Mouse (Mus musculus) liver, embryonic 16.5 days (tissue): ENCODE results near the gene Ubr4. TPM values are rescaled to one million over a fixed set of nuclear protein-coding genes. Genes with fewer than 3 reads are reported as not detected.

Source experiments
- ATAC-seq: fragments of 200-750 bp; cut with Nextera tagmentation; 2 replicates; pipeline ENCODE4 v1.8.0; 2017; ENCODE audit warnings: low read depth, mild to moderate bottlenecking, moderate number of reproducible peaks, moderate library complexity
- H3K27ac ChIP-seq: fragments of 300-500 bp; sonication (generic); 2 replicates; pipeline ENCODE4 v1.5.1; 2014; ENCODE audit warnings: mild to moderate bottlenecking, low read length
- H3K27me3 ChIP-seq: fragments of 300-500 bp; sonication (generic); 2 replicates; pipeline ENCODE4 v1.6.1; 2014; ENCODE audit warnings: low read depth, low read length, mixed read lengths; ENCODE audit not compliant: control insufficient read depth, insufficient read depth
- H3K36me3 ChIP-seq: fragments of 300-500 bp; sonication (generic); 2 replicates; pipeline ENCODE4 v1.6.1; 2014; ENCODE audit warnings: mild to moderate bottlenecking; ENCODE audit not compliant: control insufficient read depth, insufficient read depth
- H3K4me1 ChIP-seq: fragments of 300-500 bp; sonication (generic); 2 replicates; pipeline ENCODE4 v1.6.1; 2014; ENCODE audit warnings: low read depth, low read length, mixed read lengths; ENCODE audit not compliant: control insufficient read depth
- H3K4me2 ChIP-seq: fragments of 300-500 bp; sonication (generic); 2 replicates; pipeline ENCODE4 v1.6.1; 2014; ENCODE audit warnings: low read depth, low read length, mixed read lengths
- H3K4me3 ChIP-seq: fragments of 300-500 bp; sonication (generic); 2 replicates; pipeline ENCODE4 v1.5.1; 2014; ENCODE audit warnings: low read depth, mild to moderate bottlenecking, low read length
- H3K9ac ChIP-seq: fragments of 300-500 bp; sonication (generic); 2 replicates; pipeline ENCODE4 v1.6.1; 2014; ENCODE audit warnings: low read depth, low read length
- H3K9me3 ChIP-seq: fragments of 300-500 bp; sonication (generic); replicated peaks from 2 replicates; pipeline ENCODE4 v1.6.1; 2016; ENCODE audit warnings: low read length; ENCODE audit not compliant: control insufficient read depth
- WGBS: fragments of 180-500 bp; shearing (Covaris S2); extraction: QIAGEN DNeasy Blood & Tissue Kit; methylation state at CpG from one replicate; pipeline ENCODE4 v1.1.7; 2014; ENCODE audit not compliant: insufficient replicate concordance; 5-methylcytosine and 5-hydroxymethylcytosine counted together
- polyA plus RNA-seq: library from polyadenylated mRNA; unstranded; fragments of >200 nt; fragmentation: Nextera tagmentation; extraction: Ambion mirVana; gene quantifications from 2 replicates; pipeline ENCODE4 v1.2.1, GENCODE M21; 2015

Gene Ubr4
- polyA plus RNA-seq, 1 experiment from 2014 or later = 42.9 TPM

- peak; percentile 74 for ATAC-seq
- Histone ChIP-seq H3K9me3 (no peaks in the 10 kb centered on the region), H3K9ac (no peak overlapping the region), H3K27ac (peak overlapping the region; percentile 53), H3K4me1 (peaks cover 6% of the 10 kb centered on the region), H3K4me3 (no peak overlapping the region), H3K4me2 (no peak overlapping the region), H3K27me3 (no peaks in the 10 kb centered on the region), H3K36me3 (peaks cover 83% of the 10 kb centered on the region)
- WGBS = 78% methylated on average over 5 of the region's 5 CpGs
Observed at GRCm38 (mm10) chr4:139400487-139400886, 48.1 kb downstream of the Ubr4 start.

GRCm38 (mm10) chr4:139403214-139403613 is 50.8 kb downstream of the Ubr4 start:
- no peak overlapping the region for H3K4me3 ChIP-seq
- no peak overlapping the region for H3K4me2 ChIP-seq
- H3K9ac ChIP-seq = no peak overlapping the region
- H3K4me1 ChIP-seq = peaks cover 6% of the 10 kb centered on the region
- H3K9me3 ChIP-seq = no peaks in the 10 kb centered on the region
- WGBS = 80% methylated on average over 14 of the region's 14 CpGs
- peaks cover 87% of the 10 kb centered on the region for H3K36me3 ChIP-seq
- no peak for ATAC-seq
- H3K27ac ChIP-seq = no peak overlapping the region
- H3K27me3 ChIP-seq = no peaks in the 10 kb centered on the region

- H3K36me3 ChIP-seq = peaks cover 96% of the 10 kb centered on the region
- no peak overlapping the region for H3K9ac ChIP-seq
- no peak overlapping the region for H3K4me3 ChIP-seq
- H3K9me3 ChIP-seq = no peaks in the 10 kb centered on the region
- 88% methylated on average over 3 of the region's 3 CpGs for WGBS
- no peak for ATAC-seq
- no peaks in the 10 kb centered on the region for H3K4me1 ChIP-seq
- H3K27ac ChIP-seq = no peak overlapping the region
- H3K4me2 ChIP-seq = no peak overlapping the region
- H3K27me3 ChIP-seq = no peaks in the 10 kb centered on the region
Observed at GRCm38 (mm10) chr4:139411351-139411750, 58.9 kb downstream of the Ubr4 start.

- Histone ChIP-seq H3K27me3 (no peaks in the 10 kb centered on the region), H3K9ac (no peak overlapping the region), H3K27ac (no peak overlapping the region), H3K36me3 (peaks cover 93% of the 10 kb centered on the region), H3K4me2 (no peak overlapping the region), H3K4me1 (no peaks in the 10 kb centered on the region), H3K9me3 (no peaks in the 10 kb centered on the region), H3K4me3 (no peak overlapping the region)
- no peak for ATAC-seq
- WGBS = 50% methylated on average over 1 of the region's 1 CpGs
Observed at GRCm38 (mm10) chr4:139417868-139418267, 65.5 kb downstream of the Ubr4 start.

GRCm38 (mm10) chr4:139421621-139422020 is 69.2 kb downstream of the Ubr4 start:
- Histone ChIP-seq H3K27ac (no peak overlapping the region), H3K9me3 (no peaks in the 10 kb centered on the region), H3K9ac (no peak overlapping the region), H3K4me3 (no peak overlapping the region), H3K36me3 (peaks cover 93% of the 10 kb centered on the region), H3K4me1 (no peaks in the 10 kb centered on the region), H3K4me2 (no peak overlapping the region), H3K27me3 (no peaks in the 10 kb centered on the region)
- 90% methylated on average over 7 of the region's 7 CpGs for WGBS
- ATAC-seq = no peak

GRCm38 (mm10) chr4:139422409-139422808 is 70.0 kb downstream of the Ubr4 start:
- no peak for ATAC-seq
- H3K4me3 ChIP-seq = no peak overlapping the region
- H3K9ac ChIP-seq = no peak overlapping the region
- H3K36me3 ChIP-seq = peaks cover 93% of the 10 kb centered on the region
- H3K27ac ChIP-seq = no peak overlapping the region
- no peaks in the 10 kb centered on the region for H3K4me1 ChIP-seq
- H3K4me2 ChIP-seq = no peak overlapping the region
- no peaks in the 10 kb centered on the region for H3K9me3 ChIP-seq
- WGBS = 80% methylated on average over 2 of the region's 2 CpGs
- H3K27me3 ChIP-seq = no peaks in the 10 kb centered on the region

GRCm38 (mm10) chr4:139423270-139423669 is 70.9 kb downstream of the Ubr4 start:
- WGBS = 61% methylated on average over 2 of the region's 2 CpGs
- ATAC-seq = no peak
- H3K4me3 ChIP-seq = no peak overlapping the region
- no peaks in the 10 kb centered on the region for H3K9me3 ChIP-seq
- H3K27ac ChIP-seq = no peak overlapping the region
- H3K36me3 ChIP-seq = peaks cover 93% of the 10 kb centered on the region
- H3K9ac ChIP-seq = no peak overlapping the region
- H3K4me2 ChIP-seq = no peak overlapping the region
- no peaks in the 10 kb centered on the region for H3K4me1 ChIP-seq
- no peaks in the 10 kb centered on the region for H3K27me3 ChIP-seq

GRCm38 (mm10) chr4:139430176-139430575 is 77.8 kb downstream of the Ubr4 start:
- Histone ChIP-seq H3K9me3 (no peaks in the 10 kb centered on the region), H3K4me2 (no peak overlapping the region), H3K36me3 (peaks cover 97% of the 10 kb centered on the region), H3K9ac (no peak overlapping the region), H3K27me3 (no peaks in the 10 kb centered on the region), H3K27ac (no peak overlapping the region), H3K4me3 (no peak overlapping the region), H3K4me1 (no peaks in the 10 kb centered on the region; the same call in 1 of the 2 replicates)
- WGBS = 35% methylated on average over 15 of the region's 15 CpGs
- ATAC-seq = 0 out of 2 replicates have a peak, but pooled peaks have one; percentile 51

- Histone ChIP-seq H3K4me1 (no peaks in the 10 kb centered on the region; the same call in 1 of the 2 replicates), H3K4me3 (no peak overlapping the region), H3K27ac (no peak overlapping the region), H3K36me3 (peaks cover 96% of the 10 kb centered on the region), H3K9me3 (no peaks in the 10 kb centered on the region), H3K27me3 (no peaks in the 10 kb centered on the region), H3K9ac (no peak overlapping the region), H3K4me2 (no peak overlapping the region)
- ATAC-seq = no peak
- WGBS = 83% methylated on average over 4 of the region's 4 CpGs
Observed at GRCm38 (mm10) chr4:139430891-139431290, 78.5 kb downstream of the Ubr4 start.
